Mouse (Mus musculus) embryonic facial prominence, embryonic 12.5 days (tissue): ENCODE results near the gene Arid4b. TPM values are rescaled to one million over a fixed set of nuclear protein-coding genes. Genes with fewer than 3 reads are reported as not detected.

Experiments used
- ATAC-seq: fragments of 200-750 bp; cut with Nextera tagmentation; 2 replicates; pipeline ENCODE4 v1.8.0; 2017; ENCODE audit not compliant: insufficient number of reproducible peaks, insufficient read depth, low FRiP score, low TSS enrichment
- H3K27ac ChIP-seq: fragments of 300-500 bp; sonication (generic); 2 replicates; pipeline ENCODE4 v1.5.1; 2016; ENCODE audit warnings: mild to moderate bottlenecking
- H3K27me3 ChIP-seq: fragments of 300-500 bp; sonication (generic); 2 replicates; pipeline ENCODE4 v1.6.1; 2016; ENCODE audit warnings: mild to moderate bottlenecking, moderate library complexity
- H3K36me3 ChIP-seq: fragments of 300-500 bp; sonication (generic); 2 replicates; pipeline ENCODE4 v1.6.1; 2016; ENCODE audit warnings: mild to moderate bottlenecking
- H3K4me1 ChIP-seq: fragments of 300-500 bp; sonication (generic); 2 replicates; pipeline ENCODE4 v1.6.1; 2016
- H3K4me2 ChIP-seq: fragments of 300-500 bp; sonication (generic); replicated peaks from 2 replicates; pipeline ENCODE4 v1.6.1; 2016; ENCODE audit warnings: mild to moderate bottlenecking, moderate library complexity
- H3K4me3 ChIP-seq: fragments of 300-500 bp; sonication (generic); 2 replicates; pipeline ENCODE4 v1.5.1; 2016; ENCODE audit warnings: mild to moderate bottlenecking
- H3K9ac ChIP-seq: fragments of 300-500 bp; sonication (generic); 2 replicates; pipeline ENCODE4 v1.6.1; 2016; ENCODE audit warnings: mild to moderate bottlenecking, moderate library complexity
- H3K9me3 ChIP-seq: fragments of 300-500 bp; sonication (generic); 2 replicates; pipeline ENCODE4 v1.6.1; 2016; ENCODE audit warnings: mild to moderate bottlenecking, moderate library complexity
- WGBS: fragments of 180-500 bp; shearing (Covaris S2); methylation state at CpG from one replicate; pipeline ENCODE4 v1.1.7; 2016; 5-methylcytosine and 5-hydroxymethylcytosine counted together
- polyA plus RNA-seq: library from polyadenylated mRNA; unstranded; fragments of >200 nt; fragmentation: Nextera tagmentation; extraction: Ambion mirVana; gene quantifications from 2 replicates; pipeline ENCODE4 v1.2.1, GENCODE M21; 2016

Gene Arid4b
- polyA plus RNA-seq, 1 experiment from 2014 or later, result 96.5 TPM

- no peaks in the 10 kb centered on the region for H3K9me3 ChIP-seq
- H3K27ac ChIP-seq, result peak overlapping the region; percentile 97
- peaks cover 6% of the 10 kb centered on the region for H3K4me1 ChIP-seq
- peak; percentile 24 for ATAC-seq
- H3K36me3 ChIP-seq, result peaks cover 4% of the 10 kb centered on the region; the same call in 1 of the 2 replicates
- peak overlapping the region; percentile 92 for H3K9ac ChIP-seq
- peak overlapping the region; percentile 80 for H3K4me2 ChIP-seq
- WGBS, result 0% methylated on average over 19 of the region's 31 CpGs
- H3K27me3 ChIP-seq, result no peaks in the 10 kb centered on the region
- peak overlapping the region; percentile 87 for H3K4me3 ChIP-seq
Observed at GRCm38 (mm10) chr13:14063942-14064271, 875 bp downstream of the Arid4b start.

- ATAC-seq, result no peak; the same call in 1 of the 2 replicates
- Histone ChIP-seq H3K4me2 (peak overlapping the region; percentile 80), H3K36me3 (0 out of 2 replicates have a peak, but pooled peaks cover 4% of the 10 kb centered on the region), H3K4me1 (peaks cover 6% of the 10 kb centered on the region), H3K9ac (peak overlapping the region; percentile 92), H3K9me3 (no peaks in the 10 kb centered on the region), H3K4me3 (peak overlapping the region; percentile 87), H3K27me3 (no peaks in the 10 kb centered on the region), H3K27ac (peak overlapping the region; percentile 97)
- under 1% methylated on average over 64 of the region's 65 CpGs for WGBS
Observed at GRCm38 (mm10) chr13:14064341-14065027, 1.5 kb downstream of the Arid4b start.

- ATAC-seq, result no peak
- Histone ChIP-seq H3K27me3 (no peaks in the 10 kb centered on the region), H3K27ac (no peak overlapping the region; the same call in 1 of the 2 replicates), H3K36me3 (0 out of 2 replicates have a peak, but pooled peaks cover 4% of the 10 kb centered on the region), H3K4me3 (peak overlapping the region; percentile 87), H3K9me3 (no peaks in the 10 kb centered on the region), H3K4me1 (peaks cover 6% of the 10 kb centered on the region), H3K4me2 (peak overlapping the region; percentile 80), H3K9ac (peak overlapping the region; percentile 92)
- WGBS, result 14% methylated on average over 9 of the region's 9 CpGs
Observed at GRCm38 (mm10) chr13:14065028-14065380, 2.0 kb downstream of the Arid4b start.

- WGBS, result 85% methylated on average over 1 of the region's 1 CpGs
- Histone ChIP-seq H3K4me2 (no peak overlapping the region), H3K36me3 (0 out of 2 replicates have a peak, but pooled peaks cover 4% of the 10 kb centered on the region), H3K4me1 (peaks cover 6% of the 10 kb centered on the region), H3K9ac (no peak overlapping the region), H3K4me3 (no peak overlapping the region), H3K27me3 (no peaks in the 10 kb centered on the region), H3K27ac (no peak overlapping the region), H3K9me3 (no peaks in the 10 kb centered on the region)
- no peak for ATAC-seq
Observed at GRCm38 (mm10) chr13:14065701-14066100, 2.7 kb downstream of the Arid4b start.

GRCm38 (mm10) chr13:14068035-14068434, 5.0 kb downstream of the Arid4b start:
- no peak overlapping the region for H3K4me3 ChIP-seq
- H3K27me3 ChIP-seq, result no peaks in the 10 kb centered on the region
- no peak overlapping the region for H3K4me2 ChIP-seq
- H3K36me3 ChIP-seq, result 0 out of 2 replicates have a peak, but pooled peaks cover 4% of the 10 kb centered on the region
- H3K4me1 ChIP-seq, result peaks cover 2% of the 10 kb centered on the region; the same call in 1 of the 2 replicates
- no peaks in the 10 kb centered on the region for H3K9me3 ChIP-seq
- ATAC-seq, result no peak
- no peak overlapping the region for H3K9ac ChIP-seq
- H3K27ac ChIP-seq, result no peak overlapping the region

GRCm38 (mm10) chr13:14069291-14069690, 6.3 kb downstream of the Arid4b start:
- Histone ChIP-seq H3K36me3 (0 out of 2 replicates have a peak, but pooled peaks cover 4% of the 10 kb centered on the region), H3K9me3 (no peaks in the 10 kb centered on the region), H3K4me3 (no peak overlapping the region), H3K4me2 (no peak overlapping the region), H3K4me1 (peaks cover 2% of the 10 kb centered on the region; the same call in 1 of the 2 replicates), H3K9ac (no peak overlapping the region), H3K27ac (no peak overlapping the region), H3K27me3 (no peaks in the 10 kb centered on the region)
- ATAC-seq, result no peak
- 97% methylated on average over 1 of the region's 1 CpGs for WGBS

- 95% methylated on average over 1 of the region's 1 CpGs for WGBS
- H3K36me3 ChIP-seq, result no peaks in the 10 kb centered on the region
- no peak for ATAC-seq
Observed at GRCm38 (mm10) chr13:14074371-14074770, 11.3 kb downstream of the Arid4b start.

GRCm38 (mm10) chr13:14075326-14075725, 12.3 kb downstream of the Arid4b start:
- 77% methylated on average over 1 of the region's 1 CpGs for WGBS

More at GRCm38 (mm10) chr13:14074371-14074770, 11.3 kb downstream of the Arid4b start:
- Histone ChIP-seq H3K9ac (no peak overlapping the region), H3K9me3 (no peaks in the 10 kb centered on the region), H3K27me3 (no peaks in the 10 kb centered on the region), H3K4me2 (no peak overlapping the region), H3K27ac (no peak overlapping the region), H3K4me1 (no peaks in the 10 kb centered on the region), H3K4me3 (no peak overlapping the region)

GRCm38 (mm10) chr13:14088669-14089068, 25.6 kb downstream of the Arid4b start:
- ATAC-seq, result no peak
- Histone ChIP-seq H3K27ac (no peak overlapping the region), H3K4me2 (no peak overlapping the region), H3K36me3 (no peaks in the 10 kb centered on the region; the same call in 1 of the 2 replicates), H3K4me1 (no peaks in the 10 kb centered on the region), H3K9ac (no peak overlapping the region), H3K27me3 (no peaks in the 10 kb centered on the region), H3K4me3 (no peak overlapping the region), H3K9me3 (no peaks in the 10 kb centered on the region)
- WGBS, result 92% methylated on average over 1 of the region's 1 CpGs

More at GRCm38 (mm10) chr13:14075326-14075725, 12.3 kb downstream of the Arid4b start:
- H3K4me2 ChIP-seq, result no peak overlapping the region
- no peak overlapping the region for H3K9ac ChIP-seq
- no peak overlapping the region for H3K4me3 ChIP-seq
- no peaks in the 10 kb centered on the region for H3K27me3 ChIP-seq
- no peaks in the 10 kb centered on the region for H3K36me3 ChIP-seq
- no peak overlapping the region for H3K27ac ChIP-seq
- ATAC-seq, result no peak
- H3K4me1 ChIP-seq, result no peaks in the 10 kb centered on the region
- no peaks in the 10 kb centered on the region for H3K9me3 ChIP-seq

- no peak overlapping the region for H3K4me3 ChIP-seq
- ATAC-seq, result no peak
- no peaks in the 10 kb centered on the region for H3K9me3 ChIP-seq
- H3K36me3 ChIP-seq, result no peaks in the 10 kb centered on the region
- no peak overlapping the region for H3K27ac ChIP-seq
- 47% methylated on average over 1 of the region's 1 CpGs for WGBS
- no peak overlapping the region for H3K9ac ChIP-seq
- no peaks in the 10 kb centered on the region for H3K27me3 ChIP-seq
- no peak overlapping the region for H3K4me2 ChIP-seq
- no peaks in the 10 kb centered on the region for H3K4me1 ChIP-seq
Observed at GRCm38 (mm10) chr13:14103026-14103425, 40.0 kb downstream of the Arid4b start.

GRCm38 (mm10) chr13:14110154-14110873, 47.3 kb downstream of the Arid4b start:
- ATAC-seq, result no peak
- no peaks in the 10 kb centered on the region for H3K9me3 ChIP-seq
- no peak overlapping the region for H3K9ac ChIP-seq
- H3K27me3 ChIP-seq, result no peaks in the 10 kb centered on the region
- no peaks in the 10 kb centered on the region for H3K36me3 ChIP-seq
- 86% methylated on average over 2 of the region's 2 CpGs for WGBS
- H3K27ac ChIP-seq, result no peak overlapping the region
- H3K4me2 ChIP-seq, result no peak overlapping the region
- no peaks in the 10 kb centered on the region for H3K4me1 ChIP-seq
- H3K4me3 ChIP-seq, result no peak overlapping the region

GRCm38 (mm10) chr13:14111146-14111545, 48.1 kb downstream of the Arid4b start:
- H3K4me3 ChIP-seq, result no peak overlapping the region
- ATAC-seq, result no peak
- H3K9ac ChIP-seq, result no peak overlapping the region
- no peak overlapping the region for H3K27ac ChIP-seq
- H3K4me1 ChIP-seq, result no peaks in the 10 kb centered on the region
- no peaks in the 10 kb centered on the region for H3K9me3 ChIP-seq
- no peaks in the 10 kb centered on the region for H3K36me3 ChIP-seq
- no peaks in the 10 kb centered on the region for H3K27me3 ChIP-seq
- 77% methylated on average over 1 of the region's 1 CpGs for WGBS
- no peak overlapping the region for H3K4me2 ChIP-seq
